Mouse (Mus musculus): Measurements from ENCODE around the gene Rhoj.

Rhoj gene

DNA sequence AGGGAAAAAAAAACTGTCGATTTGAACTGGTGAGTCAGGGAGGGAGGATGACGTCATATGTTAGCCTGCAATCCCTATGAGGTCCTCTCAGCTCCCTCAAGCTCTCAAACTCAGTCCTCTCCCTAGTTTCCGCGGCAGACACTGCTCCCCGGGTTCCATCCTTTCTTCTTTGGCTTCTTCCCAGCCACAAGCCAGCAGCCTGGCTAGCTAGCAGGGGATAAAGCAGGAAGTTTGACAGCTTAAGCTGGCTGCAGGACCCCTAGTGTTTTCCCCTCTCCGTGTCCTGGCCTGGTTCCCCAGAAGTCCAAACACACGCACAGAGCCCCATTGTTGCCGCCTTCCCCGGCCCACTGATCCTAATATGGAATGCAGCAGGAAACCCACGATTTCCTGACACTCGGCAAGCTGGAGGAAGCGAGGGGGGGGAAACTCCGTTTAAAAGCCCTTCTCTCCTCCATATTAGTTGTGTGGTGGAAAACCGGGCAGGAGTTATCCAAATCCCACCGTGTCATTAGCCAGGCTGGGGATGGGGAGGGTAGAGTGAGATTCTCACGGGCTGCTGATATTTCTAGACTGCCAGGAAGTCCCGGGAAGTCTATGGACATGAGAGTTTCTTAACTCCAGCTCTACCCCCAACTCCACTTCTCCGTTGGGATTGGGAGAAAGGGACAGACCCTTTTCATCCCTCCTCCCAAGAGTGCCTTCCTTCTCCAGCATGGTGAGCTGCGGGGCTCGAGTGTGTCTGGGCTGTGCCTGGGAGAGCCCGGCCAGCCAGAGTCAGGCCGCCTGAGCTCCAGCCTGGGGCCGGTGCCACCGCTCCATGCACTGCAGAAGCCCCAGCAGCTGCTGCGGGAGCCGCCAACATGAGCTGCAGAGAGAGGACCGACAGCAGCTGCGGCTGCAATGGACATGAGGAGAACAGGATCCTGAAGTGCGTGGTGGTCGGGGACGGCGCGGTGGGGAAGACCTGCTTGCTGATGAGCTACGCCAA is at the start of gene Rhoj:
Gene Rhoj, plus strand, starts transcription at position 362 of the 991 bp plus-strand sequence.
- DNase-seq (ENCODE audit: low spot score in 2 of 2), result peak; percentile 32 to 64

DNA sequence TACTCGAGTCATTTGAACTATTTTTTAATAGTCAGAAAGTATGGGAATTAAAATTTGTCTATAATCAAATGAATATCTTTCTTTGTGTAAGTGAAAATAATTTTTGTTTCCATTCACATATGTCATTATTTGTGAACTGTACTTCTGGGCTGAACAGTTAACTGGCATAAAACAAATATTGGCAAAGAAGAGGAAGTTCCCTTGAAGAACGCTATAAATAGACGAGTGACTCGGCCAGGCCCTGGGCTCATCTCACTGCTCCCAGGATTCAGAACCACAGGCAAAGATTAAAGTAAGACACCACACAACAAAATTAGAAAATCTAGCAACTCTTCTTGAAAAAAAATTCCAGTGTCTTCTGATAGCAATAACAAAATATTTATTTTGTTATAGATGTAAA is 36.4 kb upstream of the Rhoj start:
- no peak for DNase-seq (ENCODE audit: low spot score in 2 of 2)

GRCm38 (mm10) chr12:75275730-75276129 is 32.4 kb upstream of the Rhoj start:
- DNase-seq (ENCODE audit: low spot score in 2 of 2), result no peak

DNA sequence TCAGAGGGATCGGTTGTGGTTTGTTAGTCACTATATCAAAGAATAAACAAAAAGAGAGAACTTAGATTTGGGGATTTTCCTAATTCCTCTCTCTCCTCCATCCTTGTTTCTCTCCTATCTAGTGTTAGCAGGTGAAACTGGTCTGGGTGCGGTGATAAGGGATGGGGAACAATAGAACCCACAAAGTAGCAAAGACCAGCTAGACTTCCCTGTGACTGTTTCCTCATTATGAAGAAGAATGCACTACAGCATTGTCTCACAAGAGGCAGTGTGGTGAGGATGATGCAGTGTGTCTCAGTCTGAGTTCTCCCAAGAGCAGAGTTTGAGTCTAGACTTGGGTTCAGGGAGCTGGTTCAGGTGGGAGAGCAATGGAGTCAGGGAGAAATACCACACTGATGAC is 30.7 kb upstream of the Rhoj start:
- no peak for DNase-seq (ENCODE audit: low spot score in 2 of 2)

GRCm38 (mm10) chr12:75280502-75280901 is 27.6 kb upstream of the Rhoj start:
- DNase-seq (ENCODE audit: low spot score in 2 of 2), result no peak

DNA sequence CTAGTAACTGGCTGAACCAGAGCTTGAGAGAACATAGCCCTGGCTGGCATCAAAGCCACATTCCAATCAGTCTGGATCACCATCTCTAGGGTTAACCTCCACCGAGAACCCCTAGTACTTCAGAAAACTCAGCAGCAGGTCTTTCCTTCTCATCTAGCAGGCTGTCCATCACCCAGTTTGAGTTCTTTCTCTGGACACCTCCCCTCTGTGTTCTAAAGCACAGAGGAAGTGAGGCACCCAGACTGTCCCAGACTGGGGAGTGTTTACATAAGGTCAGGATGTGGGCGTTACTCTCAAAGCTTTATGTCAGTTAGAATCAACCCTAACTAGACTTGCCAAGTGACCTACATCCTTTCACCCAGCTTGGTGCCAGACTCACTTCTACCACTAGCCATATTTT is 24.9 kb upstream of the Rhoj start:
- no peak for DNase-seq (ENCODE audit: low spot score in 2 of 2)

GRCm38 (mm10) chr12:75286166-75286565 is 22.0 kb upstream of the Rhoj start:
- DNase-seq (ENCODE audit: low spot score in 2 of 2), result no peak

DNA sequence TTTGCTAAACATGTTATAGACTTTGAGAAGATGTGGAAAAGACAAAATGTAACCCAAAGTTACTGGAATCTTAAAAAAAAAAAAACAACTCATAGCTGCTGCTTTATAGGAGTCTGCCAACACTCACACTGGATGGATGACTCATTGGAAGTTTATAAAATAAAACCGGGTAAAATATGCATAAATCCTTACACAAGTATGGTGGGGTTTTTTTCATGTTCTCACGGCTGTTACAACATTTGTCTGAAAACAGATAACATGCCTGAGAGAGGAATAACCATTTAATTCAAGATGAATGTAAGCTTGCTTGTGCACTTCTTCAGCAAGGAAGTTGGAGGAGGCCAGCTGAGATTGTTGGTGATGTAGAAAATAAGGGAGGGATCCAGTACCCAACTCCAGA is 17.6 kb upstream of the Rhoj start:
- no peak for DNase-seq (ENCODE audit: low spot score in 2 of 2)

- no peak for DNase-seq (ENCODE audit: low spot score in 2 of 2)
Measured at GRCm38 (mm10) chr12:75291556-75291955, 16.6 kb upstream of the Rhoj start.

GRCm38 (mm10) chr12:75292939-75293338 is 15.2 kb upstream of the Rhoj start:
- DNase-seq (ENCODE audit: low spot score in 2 of 2), result no peak

- DNase-seq (ENCODE audit: low spot score in 2 of 2), result no peak
Measured at GRCm38 (mm10) chr12:75299865-75300264, 8.3 kb upstream of the Rhoj start.

- no peak for DNase-seq (ENCODE audit: low spot score in 2 of 2)
Measured at GRCm38 (mm10) chr12:75304132-75304531, 4.0 kb upstream of the Rhoj start.

DNA sequence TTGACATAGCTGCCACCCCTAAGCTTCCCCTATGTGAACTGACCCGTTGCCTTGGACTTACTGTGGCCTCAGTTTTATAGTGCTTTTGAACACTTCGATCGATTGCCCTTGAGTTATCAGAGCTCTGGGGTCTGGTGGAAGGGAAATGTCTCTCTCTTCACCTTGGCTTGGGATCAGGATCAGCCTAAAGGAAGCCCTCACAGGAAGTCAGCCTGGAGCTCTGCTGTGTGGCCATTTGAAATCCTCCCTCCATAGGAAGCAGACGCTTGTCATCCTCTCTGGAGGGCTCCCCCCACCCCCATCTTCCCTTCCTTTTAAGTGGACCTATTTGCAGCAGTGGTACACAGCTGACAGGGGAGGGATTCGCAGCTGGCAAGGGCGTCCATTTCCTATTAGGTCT is 1.6 kb downstream of the Rhoj start:
- DNase-seq (ENCODE audit: low spot score in 2 of 2), result no peak

- no peak for DNase-seq (ENCODE audit: low spot score in 2 of 2)
Measured at GRCm38 (mm10) chr12:75310766-75311165, 2.6 kb downstream of the Rhoj start.

DNA sequence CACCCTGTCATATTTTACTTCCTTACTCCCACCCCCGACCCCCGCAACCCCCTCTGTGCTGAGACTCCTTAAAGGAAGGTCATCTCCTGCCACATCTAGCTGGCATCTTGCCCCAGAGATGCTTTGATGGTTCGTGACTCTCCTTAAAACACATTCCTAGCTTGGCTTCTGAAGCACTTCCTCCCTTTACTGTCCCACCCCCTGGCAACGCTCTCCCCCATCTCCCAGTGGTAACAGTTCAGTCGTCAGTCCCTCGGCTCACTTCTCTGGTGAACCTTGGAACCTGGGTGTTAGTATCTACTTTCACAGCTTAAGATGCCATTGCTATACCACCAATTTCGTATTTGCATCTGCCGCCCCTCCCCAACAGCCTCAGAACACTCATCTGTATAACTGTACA is 3.8 kb downstream of the Rhoj start:
- DNase-seq (ENCODE audit: low spot score in 2 of 2), result no peak

GRCm38 (mm10) chr12:75313992-75314391 is 5.9 kb downstream of the Rhoj start:
- no peak for DNase-seq (ENCODE audit: low spot score in 2 of 2)

GRCm38 (mm10) chr12:75315851-75316250 is 7.7 kb downstream of the Rhoj start:
- DNase-seq (ENCODE audit: low spot score in 2 of 2), result no peak

- no peak for DNase-seq (ENCODE audit: low spot score in 2 of 2)
Measured at GRCm38 (mm10) chr12:75320441-75320925, 12.4 kb downstream of the Rhoj start.

DNA sequence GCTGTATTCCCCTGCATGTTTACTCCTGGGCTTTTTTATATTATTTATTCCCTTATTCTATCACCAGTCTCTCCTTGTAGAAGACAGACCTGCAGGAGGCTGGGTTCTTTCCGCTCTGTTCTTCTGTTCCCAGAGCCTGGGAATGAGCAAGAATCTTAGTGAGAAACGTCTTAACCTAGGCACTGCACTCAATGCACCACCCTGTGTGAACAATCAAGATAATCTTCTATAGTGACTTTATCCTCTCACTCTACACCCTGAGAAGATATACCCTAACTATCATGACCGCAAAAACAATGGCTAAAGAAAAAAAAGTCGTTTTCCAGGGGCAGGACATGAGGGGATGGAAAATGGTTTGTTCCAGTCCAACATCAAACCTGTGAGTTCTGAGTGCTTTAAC is 13.1 kb downstream of the Rhoj start:
- no peak for DNase-seq (ENCODE audit: low spot score in 2 of 2)

GRCm38 (mm10) chr12:75329188-75329587 is 21.1 kb downstream of the Rhoj start:
- no peak for DNase-seq (ENCODE audit: low spot score in 2 of 2)

DNA sequence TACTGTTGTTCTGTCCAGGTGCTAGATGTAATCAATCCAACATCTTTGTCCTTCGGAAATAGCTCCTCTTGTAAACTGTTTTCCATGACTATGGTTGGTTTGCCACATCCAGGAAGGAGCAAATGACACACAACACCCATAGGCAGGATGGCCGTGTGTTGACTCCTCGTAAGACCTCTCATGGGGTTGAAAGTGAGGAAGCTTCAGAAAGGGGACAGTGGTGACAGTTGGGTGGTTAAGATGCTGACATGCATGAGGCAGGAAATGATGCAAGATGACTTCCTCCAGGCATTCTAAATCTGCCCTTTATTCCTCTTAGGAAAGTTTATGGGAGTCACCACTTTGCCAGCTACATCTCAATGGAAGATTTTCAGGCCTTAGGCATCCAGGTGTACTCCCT is 31.8 kb downstream of the Rhoj start:
- no peak for DNase-seq (ENCODE audit: low spot score in 2 of 2)

GRCm38 (mm10) chr12:75340331-75340730 is 32.2 kb downstream of the Rhoj start:
- no peak for DNase-seq (ENCODE audit: low spot score in 2 of 2)

- no peak for DNase-seq (ENCODE audit: low spot score in 2 of 2)
Measured at GRCm38 (mm10) chr12:75348551-75348950, 40.4 kb downstream of the Rhoj start.

All from cerebellum, postnatal 4 days (tissue).